Mouse (Mus musculus): ENCODE data around the gene Prss50. TPM values are rescaled to one million over a fixed set of nuclear protein-coding genes. Genes with fewer than 3 reads are reported as not detected.

The Prss50 gene
- polyA plus RNA-seq, 1 experiment from 2014 or later: not detected

DNA sequence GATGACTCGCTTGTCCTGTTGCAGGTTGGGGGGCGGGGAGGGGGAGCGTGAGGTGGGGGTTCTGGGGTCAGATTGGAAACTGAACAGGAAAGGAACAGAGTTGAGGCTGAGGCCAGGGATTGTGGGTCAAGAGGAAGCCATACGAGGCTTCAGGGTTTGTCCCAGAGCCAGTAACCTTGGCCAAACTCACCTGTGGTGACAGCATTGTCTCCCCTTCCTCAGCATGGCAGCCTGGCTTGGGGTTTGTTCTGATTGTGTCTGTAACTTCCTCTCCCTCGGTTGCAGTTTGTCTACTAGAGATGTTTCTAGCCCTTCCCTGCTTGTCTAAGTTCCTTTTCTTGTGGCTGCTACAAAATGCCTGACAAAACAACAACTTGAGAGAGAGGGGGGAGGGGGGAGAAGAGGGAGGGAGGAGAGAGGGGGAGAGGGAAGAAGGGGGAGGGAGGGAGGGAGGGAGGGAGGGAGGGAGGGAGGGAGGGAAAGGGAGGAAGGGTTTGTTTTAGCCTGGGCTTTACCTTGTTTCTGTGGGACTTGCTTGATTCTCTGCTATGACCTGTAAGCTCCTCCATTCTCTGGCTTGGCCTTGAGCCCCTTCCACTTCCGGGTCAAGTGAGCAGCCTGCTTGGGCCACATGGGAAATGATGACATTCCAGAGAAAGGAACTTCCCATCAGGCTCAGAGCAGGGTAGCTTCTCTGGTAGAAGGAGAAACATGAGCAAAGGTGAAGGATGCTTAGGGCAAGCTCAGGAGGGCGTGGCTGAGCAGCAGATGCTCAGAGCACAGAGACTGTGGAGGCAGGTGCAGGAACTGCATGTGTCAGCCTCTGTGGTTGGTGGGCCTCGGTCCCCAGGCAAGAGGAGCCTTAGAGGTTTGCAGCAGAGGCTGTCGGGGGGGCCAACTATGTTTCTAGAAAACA lies 29.9 kb downstream of the Prss50 start:
- no peak for ATAC-seq (ENCODE audit: insufficient number of reproducible peaks, insufficient read depth, low FRiP score, low read depth)
- Histone ChIP-seq H3K36me3 (ENCODE audit: control insufficient read depth, insufficient read depth, low read length) (no peaks in the 10 kb centered on the region), H3K27me3 (ENCODE audit: control insufficient read depth, insufficient read depth, low read length) (no peaks in the 10 kb centered on the region), H3K9ac (ENCODE audit: low read length) (no peak overlapping the region), H3K4me2 (ENCODE audit: low read length) (no peak overlapping the region), H3K4me3 (ENCODE audit: control insufficient read depth in 1 of 2, insufficient read depth in 1 of 2, low read depth in 1 of 2, low read length in 2 of 2) (no peak overlapping the region), H3K9me3 (ENCODE audit: control insufficient read depth, low read length) (no peaks in the 10 kb centered on the region), H3K27ac (replicated peaks in 1 of 2; ENCODE audit: control insufficient read depth in 1 of 2, insufficient read depth in 1 of 2, low read depth in 2 of 2, low read length in 2 of 2) (no peak overlapping the region), H3K4me1 (ENCODE audit: control insufficient read depth in 2 of 2, insufficient read depth in 2 of 2, low read length in 2 of 2) (peaks cover 0 to 4% of the 10 kb centered on the region in 2 experiments; a peak in 2 of 4 replicates)
- WGBS: 61% methylated on average over 9 of the region's 9 CpGs

DNA sequence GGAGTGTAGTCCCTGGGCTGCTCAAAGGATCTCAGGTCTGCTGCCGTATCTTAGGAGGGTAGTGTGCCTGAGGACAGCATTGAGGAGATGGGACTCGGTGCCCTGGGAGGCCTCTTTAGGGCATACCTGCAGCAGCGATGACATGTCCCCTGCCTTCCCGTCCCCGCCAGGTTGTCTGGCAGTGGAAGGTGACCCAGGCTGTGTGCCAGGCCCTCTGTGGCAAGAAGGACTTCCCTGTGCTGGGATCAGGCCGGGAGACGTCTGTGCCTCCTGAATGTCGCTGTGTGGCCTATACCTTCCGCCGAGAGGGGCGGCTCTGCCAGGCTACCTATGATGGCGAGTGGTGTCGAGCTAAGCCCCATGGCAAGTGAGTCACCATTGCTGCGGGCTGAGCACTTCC lies 31.2 kb downstream of the Prss50 start:
- no peak overlapping the region for H3K4me3 ChIP-seq (ENCODE audit: control insufficient read depth in 1 of 2, insufficient read depth in 1 of 2, low read depth in 1 of 2, low read length in 2 of 2)
- no peak overlapping the region for H3K4me2 ChIP-seq (ENCODE audit: low read length)
- no peaks in the 10 kb centered on the region for H3K36me3 ChIP-seq (ENCODE audit: control insufficient read depth, insufficient read depth, low read length)
- no peaks in the 10 kb centered on the region for H3K27me3 ChIP-seq (ENCODE audit: control insufficient read depth, insufficient read depth, low read length)
- peaks cover 0 to 4% of the 10 kb centered on the region in 2 experiments; a peak in 2 of 4 replicates for H3K4me1 ChIP-seq (ENCODE audit: control insufficient read depth in 2 of 2, insufficient read depth in 2 of 2, low read length in 2 of 2)
- no peaks in the 10 kb centered on the region for H3K9me3 ChIP-seq (ENCODE audit: control insufficient read depth, low read length)
- H3K27ac ChIP-seq (replicated peaks in 1 of 2; ENCODE audit: control insufficient read depth in 1 of 2, insufficient read depth in 1 of 2, low read depth in 2 of 2, low read length in 2 of 2): no peak overlapping the region
- H3K9ac ChIP-seq (ENCODE audit: low read length): no peak overlapping the region
- no peak for ATAC-seq (ENCODE audit: insufficient number of reproducible peaks, insufficient read depth, low FRiP score, low read depth)
- 84% methylated on average over 14 of the region's 14 CpGs for WGBS

DNA sequence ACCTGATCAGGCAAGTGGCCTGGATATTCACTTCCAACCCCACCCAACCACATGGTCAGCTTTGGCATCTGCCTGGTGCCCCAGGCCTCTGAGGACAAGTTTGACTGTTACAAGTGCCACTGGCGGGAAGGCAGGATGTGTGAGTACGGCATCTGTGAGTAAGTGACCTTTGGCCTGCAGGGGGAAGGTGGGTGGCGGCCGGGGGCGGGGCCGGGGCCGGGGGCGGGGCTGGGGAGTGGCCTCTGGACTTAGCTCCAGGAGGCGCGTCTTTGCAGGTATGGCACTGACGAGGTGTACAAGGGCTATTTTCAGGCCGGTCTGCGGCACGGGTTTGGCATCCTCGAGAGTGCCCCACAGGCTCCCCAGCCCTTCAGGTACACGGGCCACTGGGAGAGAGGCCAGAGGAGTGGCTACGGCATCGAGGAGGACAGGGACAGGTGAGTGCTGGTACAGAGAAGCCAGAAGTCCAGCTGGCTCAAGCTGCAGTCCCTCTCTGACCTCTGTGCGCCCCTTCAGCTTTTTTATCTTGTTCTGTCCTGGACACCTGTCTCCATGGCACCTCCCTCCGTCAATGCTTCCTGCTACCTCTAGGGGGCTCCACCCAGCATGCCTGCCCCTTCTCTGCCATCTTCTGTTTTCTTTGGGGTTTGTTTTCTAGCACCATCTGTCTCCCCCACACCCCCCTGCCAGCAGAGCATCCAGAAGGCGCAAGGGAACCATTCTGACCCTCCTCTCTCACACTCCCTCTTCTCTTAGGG lies 32.4 kb downstream of the Prss50 start:
- Histone ChIP-seq H3K27me3 (ENCODE audit: control insufficient read depth, insufficient read depth, low read length) (peaks cover 7% of the 10 kb centered on the region; the same call in 1 of the 2 replicates), H3K4me3 (ENCODE audit: control insufficient read depth in 1 of 2, insufficient read depth in 1 of 2, low read depth in 1 of 2, low read length in 2 of 2) (no peak overlapping the region), H3K27ac (replicated peaks in 1 of 2; ENCODE audit: control insufficient read depth in 1 of 2, insufficient read depth in 1 of 2, low read depth in 2 of 2, low read length in 2 of 2) (no peak overlapping the region), H3K36me3 (ENCODE audit: control insufficient read depth, insufficient read depth, low read length) (no peaks in the 10 kb centered on the region), H3K4me2 (ENCODE audit: low read length) (no peak overlapping the region), H3K9ac (ENCODE audit: low read length) (no peak overlapping the region), H3K9me3 (ENCODE audit: control insufficient read depth, low read length) (no peaks in the 10 kb centered on the region), H3K4me1 (ENCODE audit: control insufficient read depth in 2 of 2, insufficient read depth in 2 of 2, low read length in 2 of 2) (peaks cover 0 to 4% of the 10 kb centered on the region in 2 experiments; a peak in 2 of 4 replicates)
- 13% methylated on average over 20 of the region's 21 CpGs for WGBS
- ATAC-seq (ENCODE audit: insufficient number of reproducible peaks, insufficient read depth, low FRiP score, low read depth): no peak

DNA sequence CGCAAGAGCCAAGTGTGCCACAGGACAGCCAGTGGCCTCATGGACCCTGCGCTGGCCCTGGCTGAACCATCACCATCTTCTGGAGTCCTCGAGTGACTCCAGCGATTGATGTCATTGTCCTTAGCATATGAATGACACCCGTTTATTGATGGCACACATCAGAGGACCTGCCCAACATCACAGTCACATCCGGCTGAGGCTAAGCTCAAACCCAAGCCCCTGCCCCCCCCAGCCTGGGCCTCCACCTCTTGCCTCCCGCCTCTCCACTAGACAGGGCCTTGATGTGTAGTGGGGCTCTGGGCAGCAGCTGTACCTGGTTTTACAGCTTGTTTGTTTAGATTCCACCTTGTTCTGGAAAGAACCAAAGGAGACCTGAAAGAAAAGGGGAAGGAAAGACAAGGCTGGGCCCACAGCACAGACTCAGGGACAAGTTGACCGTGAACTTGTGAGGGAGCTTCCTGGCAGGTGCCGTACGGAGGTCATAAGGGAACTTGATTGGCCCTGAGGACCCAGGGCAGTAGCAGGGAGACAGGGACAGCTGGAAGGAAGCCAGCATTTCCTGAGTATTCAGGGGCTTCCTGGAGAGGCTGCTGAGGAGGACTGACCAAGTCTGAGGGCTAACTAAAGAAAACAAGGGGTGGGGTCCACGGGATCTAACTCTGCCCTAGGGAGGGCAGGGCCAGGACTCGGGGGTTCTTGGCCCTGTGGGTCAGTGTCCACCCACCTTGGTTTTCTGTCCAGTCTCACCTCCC lies 33.5 kb downstream of the Prss50 start:
- no peaks in the 10 kb centered on the region for H3K36me3 ChIP-seq (ENCODE audit: control insufficient read depth, insufficient read depth, low read length)
- ATAC-seq (ENCODE audit: insufficient number of reproducible peaks, insufficient read depth, low FRiP score, low read depth): no peak
- peaks cover 7% of the 10 kb centered on the region; the same call in 1 of the 2 replicates for H3K27me3 ChIP-seq (ENCODE audit: control insufficient read depth, insufficient read depth, low read length)
- H3K4me2 ChIP-seq (ENCODE audit: low read length): no peak overlapping the region
- no peak overlapping the region for H3K27ac ChIP-seq (replicated peaks in 1 of 2; ENCODE audit: control insufficient read depth in 1 of 2, insufficient read depth in 1 of 2, low read depth in 2 of 2, low read length in 2 of 2)
- H3K4me1 ChIP-seq (ENCODE audit: control insufficient read depth in 2 of 2, insufficient read depth in 2 of 2, low read length in 2 of 2): peaks cover 3 to 4% of the 10 kb centered on the region in 2 experiments; a peak in 3 of 4 replicates
- no peak overlapping the region for H3K9ac ChIP-seq (ENCODE audit: low read length)
- no peak overlapping the region for H3K4me3 ChIP-seq (ENCODE audit: control insufficient read depth in 1 of 2, insufficient read depth in 1 of 2, low read depth in 1 of 2, low read length in 2 of 2)
- no peaks in the 10 kb centered on the region for H3K9me3 ChIP-seq (ENCODE audit: control insufficient read depth, low read length)
- 70% methylated on average over 12 of the region's 12 CpGs for WGBS

DNA sequence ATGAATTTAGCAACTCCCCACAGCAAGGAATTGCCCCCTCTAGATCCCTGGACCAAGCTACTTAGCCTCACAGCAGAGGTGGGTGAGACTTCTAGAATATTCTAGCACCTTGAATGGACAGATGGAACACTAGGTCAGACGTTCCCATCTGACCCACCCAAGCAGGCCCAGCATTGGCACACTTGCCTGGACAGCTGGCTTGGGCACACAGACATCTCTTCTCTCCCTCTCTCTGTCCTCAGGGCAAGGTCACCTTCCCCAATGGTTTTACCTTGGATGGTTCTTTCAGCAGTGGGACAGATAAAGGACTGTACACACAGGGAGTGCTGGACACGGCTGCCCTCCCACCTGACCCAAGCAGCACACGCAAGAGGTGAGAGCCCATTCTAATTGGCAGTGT lies 34.8 kb downstream of the Prss50 start:
- H3K36me3 ChIP-seq (ENCODE audit: control insufficient read depth, insufficient read depth, low read length): no peaks in the 10 kb centered on the region
- no peak overlapping the region for H3K27ac ChIP-seq (replicated peaks in 1 of 2; ENCODE audit: control insufficient read depth in 1 of 2, insufficient read depth in 1 of 2, low read depth in 2 of 2, low read length in 2 of 2)
- WGBS: 75% methylated on average over 3 of the region's 3 CpGs
- no peaks in the 10 kb centered on the region for H3K9me3 ChIP-seq (ENCODE audit: control insufficient read depth, low read length)
- no peak overlapping the region for H3K4me3 ChIP-seq (ENCODE audit: control insufficient read depth in 1 of 2, insufficient read depth in 1 of 2, low read depth in 1 of 2, low read length in 2 of 2)
- H3K9ac ChIP-seq (ENCODE audit: low read length): no peak overlapping the region
- no peak for ATAC-seq (ENCODE audit: insufficient number of reproducible peaks, insufficient read depth, low FRiP score, low read depth)
- H3K4me2 ChIP-seq (ENCODE audit: low read length): no peak overlapping the region
- peaks cover 6 to 8% of the 10 kb centered on the region in 2 experiments; a peak in 3 of 4 replicates for H3K4me1 ChIP-seq (ENCODE audit: control insufficient read depth in 2 of 2, insufficient read depth in 2 of 2, low read length in 2 of 2)
- H3K27me3 ChIP-seq (ENCODE audit: control insufficient read depth, insufficient read depth, low read length): peaks cover 7% of the 10 kb centered on the region; the same call in 1 of the 2 replicates

DNA sequence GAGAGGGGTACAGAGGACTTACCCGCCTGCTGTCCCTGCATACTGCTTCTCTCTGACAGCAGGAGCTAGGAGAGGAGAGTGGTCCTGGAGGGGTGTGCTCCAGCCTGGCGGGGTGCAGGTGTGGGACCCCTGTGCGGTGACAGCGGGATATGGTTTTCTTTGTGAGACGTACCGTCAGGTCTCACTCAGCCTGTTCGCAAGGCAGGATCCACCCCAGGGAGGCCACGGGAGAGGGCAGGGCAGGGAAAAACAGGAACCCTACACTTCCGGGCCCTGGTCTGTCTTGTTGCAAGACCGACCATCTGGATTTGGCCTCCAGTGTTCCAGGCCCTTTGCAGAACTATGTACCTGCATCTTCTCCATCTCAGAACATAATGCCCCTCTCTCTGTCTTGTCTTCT lies 35.7 kb downstream of the Prss50 start:
- H3K9ac ChIP-seq (ENCODE audit: low read length): no peak overlapping the region
- H3K27ac ChIP-seq (replicated peaks in 1 of 2; ENCODE audit: control insufficient read depth in 1 of 2, insufficient read depth in 1 of 2, low read depth in 2 of 2, low read length in 2 of 2): no peak overlapping the region
- H3K27me3 ChIP-seq (ENCODE audit: control insufficient read depth, insufficient read depth, low read length): peaks cover 7% of the 10 kb centered on the region; the same call in 1 of the 2 replicates
- WGBS: 63% methylated on average over 10 of the region's 10 CpGs
- ATAC-seq (ENCODE audit: insufficient number of reproducible peaks, insufficient read depth, low FRiP score, low read depth): no peak
- no peak overlapping the region for H3K4me2 ChIP-seq (ENCODE audit: low read length)
- H3K9me3 ChIP-seq (ENCODE audit: control insufficient read depth, low read length): no peaks in the 10 kb centered on the region
- no peaks in the 10 kb centered on the region for H3K36me3 ChIP-seq (ENCODE audit: control insufficient read depth, insufficient read depth, low read length)
- H3K4me1 ChIP-seq (ENCODE audit: control insufficient read depth in 2 of 2, insufficient read depth in 2 of 2, low read length in 2 of 2): peaks cover 6 to 8% of the 10 kb centered on the region in 2 experiments; a peak in 3 of 4 replicates
- no peak overlapping the region for H3K4me3 ChIP-seq (ENCODE audit: control insufficient read depth in 1 of 2, insufficient read depth in 1 of 2, low read depth in 1 of 2, low read length in 2 of 2)

DNA sequence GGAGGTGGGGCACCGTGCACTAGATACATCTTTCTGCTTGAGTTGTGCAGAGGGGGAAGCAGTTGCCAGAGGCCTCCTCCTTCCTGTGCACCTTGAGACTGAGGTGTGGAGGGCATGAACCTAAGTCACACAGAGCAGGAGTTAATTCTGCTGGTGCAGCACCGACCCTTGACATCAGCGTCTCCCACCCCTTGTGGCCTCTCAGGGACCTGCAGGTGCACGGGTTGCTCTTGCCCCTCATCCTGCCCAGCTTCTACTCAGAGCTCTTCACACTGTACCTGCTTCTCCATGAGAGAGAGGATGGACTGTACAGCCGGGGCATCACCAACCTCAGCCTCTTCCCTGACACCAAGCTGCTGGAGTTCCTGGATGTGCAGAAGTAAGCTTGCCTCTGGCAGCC lies 37.7 kb downstream of the Prss50 start:
- peaks cover 7% of the 10 kb centered on the region; the same call in 1 of the 2 replicates for H3K27me3 ChIP-seq (ENCODE audit: control insufficient read depth, insufficient read depth, low read length)

More for the DNA sequence above, 37.7 kb downstream of the Prss50 start:
- 52% methylated on average over 5 of the region's 5 CpGs for WGBS
- Histone ChIP-seq H3K27ac (replicated peaks in 1 of 2; ENCODE audit: control insufficient read depth in 1 of 2, insufficient read depth in 1 of 2, low read depth in 2 of 2, low read length in 2 of 2) (no peak overlapping the region), H3K4me1 (ENCODE audit: control insufficient read depth in 2 of 2, insufficient read depth in 2 of 2, low read length in 2 of 2) (peaks cover 6 to 8% of the 10 kb centered on the region in 2 experiments; a peak in 3 of 4 replicates), H3K4me2 (ENCODE audit: low read length) (no peak overlapping the region), H3K9ac (ENCODE audit: low read length) (no peak overlapping the region), H3K9me3 (ENCODE audit: control insufficient read depth, low read length) (no peaks in the 10 kb centered on the region), H3K4me3 (ENCODE audit: control insufficient read depth in 1 of 2, insufficient read depth in 1 of 2, low read depth in 1 of 2, low read length in 2 of 2) (no peak overlapping the region), H3K36me3 (ENCODE audit: control insufficient read depth, insufficient read depth, low read length) (no peaks in the 10 kb centered on the region)
- ATAC-seq (ENCODE audit: insufficient number of reproducible peaks, insufficient read depth, low FRiP score, low read depth): no peak

Data from heart, embryonic 14.5 days (tissue).